16 mouse cellular contexts compared by ENCODE assay signal in the genomic region with DNA sequence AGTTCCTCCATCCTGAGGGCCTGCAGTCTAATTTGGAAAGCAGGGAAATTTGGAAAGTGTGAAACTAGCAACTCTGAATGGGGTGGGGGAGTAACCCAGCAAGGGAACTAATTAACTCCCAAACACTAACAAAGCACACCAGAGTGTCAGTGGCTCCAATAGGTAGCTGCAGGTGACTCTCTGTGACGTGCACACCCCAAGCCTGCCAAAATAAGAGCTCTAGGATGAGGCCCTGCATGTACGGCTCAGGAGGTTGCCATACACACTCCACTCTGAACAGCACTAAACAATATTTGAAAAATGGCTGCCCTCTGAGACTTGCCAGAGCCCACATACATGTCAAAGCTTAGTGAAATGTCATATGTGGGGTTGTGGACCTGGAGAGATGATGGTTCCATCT.
"Had no signal": no experiment of that assay in that cellular context is flagged by ENCODE, and none has a peak within 500 bp of the region (broad histone marks: within the 10 kb centered on the region; RNA-seq: fewer than 3 reads in every experiment).

No protein-coding gene starts in this region.

- ATAC-seq: lung, postnatal 0 days; midbrain, embryonic 13.5 days; midbrain, embryonic 15.5 days had no signal

- H3K36me3 ChIP-seq: lung, embryonic 15.5 days; midbrain, embryonic 13.5 days; midbrain, embryonic 15.5 days; neural tube, embryonic 12.5 days; stomach, embryonic 15.5 days had no signal

- DNase-seq: lung, adult 2 months; lung, postnatal 14 days; lung, postnatal 36 days; right cerebral cortex, postnatal 14 days; thymus, adult 2 months; thymus, postnatal 25 days; thymus, postnatal 4 days had no signal

- H3K27me3 ChIP-seq: lung, embryonic 15.5 days; midbrain, embryonic 13.5 days; midbrain, embryonic 15.5 days; neural tube, embryonic 12.5 days; stomach, embryonic 15.5 days had no signal

- H3K27ac ChIP-seq: lung, embryonic 15.5 days; midbrain, embryonic 13.5 days; midbrain, embryonic 15.5 days; neural tube, embryonic 12.5 days; stomach, embryonic 15.5 days; stomach, postnatal 0 days had no signal

- H3K4me1 ChIP-seq: lung, embryonic 15.5 days; midbrain, embryonic 13.5 days; midbrain, embryonic 15.5 days; neural tube, embryonic 12.5 days; stomach, embryonic 15.5 days had no signal

- H3K9ac ChIP-seq: lung, embryonic 15.5 days; midbrain, embryonic 13.5 days; midbrain, embryonic 15.5 days; neural tube, embryonic 12.5 days; stomach, embryonic 15.5 days had no signal

- H3K4me3 ChIP-seq: lung, embryonic 15.5 days; megakaryocyte, embryonic 14.5 days; midbrain, embryonic 13.5 days; midbrain, embryonic 15.5 days; neural tube, embryonic 12.5 days; stomach, embryonic 15.5 days had no signal

- H3K4me2 ChIP-seq: lung, embryonic 15.5 days; midbrain, embryonic 11.5 days; midbrain, embryonic 13.5 days; midbrain, embryonic 15.5 days; neural tube, embryonic 12.5 days; stomach, embryonic 15.5 days had no signal

- H3K9me3 ChIP-seq: lung, embryonic 15.5 days; megakaryocyte, embryonic 14.5 days; midbrain, embryonic 13.5 days; midbrain, embryonic 15.5 days; neural tube, embryonic 12.5 days; stomach, embryonic 15.5 days had no signal
